Mouse (Mus musculus) ES-E14 (cell line): ENCODE results near the gene AC124502.3. TPM values are rescaled to one million over a fixed set of nuclear protein-coding genes. Genes with fewer than 3 reads are reported as not detected.
A peak's percentile ranks its signal among the peaks of the same experiment; 100 is the strongest.

Experiments
- DNase-seq: peaks from one replicate; pipeline ENCODE4 v3.0.0-alpha.2; 2013; ENCODE audit warnings: low read depth, low spot score
- H3K27ac ChIP-seq: 2 replicates; pipeline ENCODE4 v1.5.1; 2012; ENCODE audit warnings: low read depth, mild to moderate bottlenecking, low read length, moderate library complexity, mixed read lengths; ENCODE audit not compliant: poor library complexity, insufficient read depth, severe bottlenecking
- H3K36me3 ChIP-seq: 2 replicates; pipeline ENCODE4 v1.6.1; 2012; ENCODE audit warnings: mild to moderate bottlenecking, low read length, moderate library complexity, mixed read lengths; ENCODE audit not compliant: control insufficient read depth, poor library complexity, insufficient read depth, severe bottlenecking
- H3K4me1 ChIP-seq, 2 experiments: fragments of 150-350 bp in 1 of 2; sonication (generic) in 1 of 2; 2 replicates each; pipeline ENCODE4 v1.6.1; 2012; ENCODE audit warnings: low read length in 2 of 2, mild to moderate bottlenecking in 1 of 2, mixed read lengths in 1 of 2; ENCODE audit not compliant: control insufficient read depth in 2 of 2, insufficient read depth in 2 of 2, poor library complexity in 1 of 2
- H3K4me3 ChIP-seq, 2 experiments: fragments of 150-350 bp in 1 of 2; sonication (generic) in 1 of 2; 2 replicates each; pipeline ENCODE4 v1.5.1; 2012; ENCODE audit warnings: low read length in 2 of 2, low read depth in 1 of 2, mild to moderate bottlenecking in 1 of 2, mixed read lengths in 1 of 2; ENCODE audit not compliant: insufficient read depth in 1 of 2, poor library complexity in 1 of 2, severe bottlenecking in 1 of 2
- H3K9ac ChIP-seq: 2 replicates; pipeline ENCODE4 v1.6.1; 2012; ENCODE audit warnings: low read depth, mild to moderate bottlenecking, low read length, mixed read lengths; ENCODE audit not compliant: poor library complexity, insufficient read depth, severe bottlenecking
- H3K9me3 ChIP-seq: fragments of 150-350 bp; sonication (generic); 2 replicates; pipeline ENCODE4 v1.6.1; 2012; ENCODE audit warnings: low read depth, mild to moderate bottlenecking, low read length; ENCODE audit not compliant: control insufficient read depth, insufficient read depth
- CHD2 ChIP-seq: IDR thresholded peaks from 2 replicates; pipeline ENCODE4 v1.6.1; 2014; ENCODE audit warnings: mild to moderate bottlenecking, low read depth, low read length, inconsistent platforms
- HCFC1 ChIP-seq: IDR thresholded peaks from 2 replicates; pipeline ENCODE4 v1.6.1; 2012; ENCODE audit warnings: low read length, inconsistent platforms, borderline replicate concordance; ENCODE audit not compliant: insufficient read depth
- MAFK ChIP-seq: IDR thresholded peaks from 2 replicates; pipeline ENCODE4 v1.6.1; 2014; ENCODE audit warnings: mild to moderate bottlenecking, low read depth, low read length, inconsistent platforms; ENCODE audit not compliant: insufficient read depth
- ZC3H11A ChIP-seq: IDR thresholded peaks from 2 replicates; pipeline ENCODE4 v1.6.1; 2012; ENCODE audit warnings: low read depth, mild to moderate bottlenecking, inconsistent platforms, low read length, borderline replicate concordance
- ZNF384 ChIP-seq: IDR thresholded peaks from 2 replicates; pipeline ENCODE4 v1.6.1; 2012; ENCODE audit warnings: low read depth, low read length, inconsistent platforms
- in situ Hi-C, 2 experiments: fragments of 600-800 bp; cut with MboI; formaldehyde crosslinking; loops; one replicate each; pipeline ENCODE4 v1.15.1; 2025; ENCODE audit warnings: low sequenced_read_pairs in 2 of 2, inconsistent platforms in 1 of 2; ENCODE audit not compliant: unreplicated experiment in 2 of 2
- total RNA-seq: library from RNA; depleted of rRNA; stranded (reverse); fragments of 300-350 nt; gene quantifications from 2 replicates; pipeline ENCODE4 v1.2.3, GENCODE M21; 2012

AC124502.3 gene
- total RNA-seq, 1 experiment = 3.2 TPM

GRCm38 (mm10) chr19:5052166-5052822 is 13.6 kb downstream of the AC124502.3 start:
- TF ChIP-seq ZNF384 = no peak
- no peak for TF ChIP-seq ZC3H11A
- no peak for TF ChIP-seq MAFK
- TF ChIP-seq CHD2 = no peak
- no peak for TF ChIP-seq HCFC1
- H3K9me3 ChIP-seq = no peaks in the 10 kb centered on the region
- H3K4me1 ChIP-seq = peaks cover 5 to 28% of the 10 kb centered on the region in 2 experiments; a peak in 3 of 4 replicates
- peak overlapping the region; percentile 52 to 63 for H3K4me3 ChIP-seq
- peak overlapping the region; percentile 27; the same call in 1 of the 2 replicates for H3K9ac ChIP-seq
- H3K27ac ChIP-seq = no peak overlapping the region
- no peak for DNase-seq
- in situ Hi-C loops = no loop called here
- peaks cover 15% of the 10 kb centered on the region; the same call in 1 of the 2 replicates for H3K36me3 ChIP-seq

GRCm38 (mm10) chr19:5052853-5053252 is 14.2 kb downstream of the AC124502.3 start:
- Histone ChIP-seq H3K4me1 (peaks cover 9 to 31% of the 10 kb centered on the region in 2 experiments), H3K27ac (no peak overlapping the region), H3K4me3 (peak overlapping the region; percentile 52 to 63), H3K36me3 (peaks cover 10% of the 10 kb centered on the region; the same call in 1 of the 2 replicates), H3K9me3 (no peaks in the 10 kb centered on the region), H3K9ac (peak overlapping the region; percentile 27; the same call in 1 of the 2 replicates)
- in situ Hi-C loops = no loop called here
- DNase-seq = no peak
- TF ChIP-seq ZC3H11A (no peak), HCFC1 (no peak), CHD2 (no peak), MAFK (no peak), ZNF384 (no peak)

- peaks cover 11 to 41% of the 10 kb centered on the region in 2 experiments for H3K4me1 ChIP-seq
- no peak overlapping the region for H3K4me3 ChIP-seq
- DNase-seq = peak; percentile 64
- H3K36me3 ChIP-seq = peaks cover 8% of the 10 kb centered on the region; the same call in 1 of the 2 replicates
- no peaks in the 10 kb centered on the region for H3K9me3 ChIP-seq
- no peak overlapping the region for H3K27ac ChIP-seq
- TF ChIP-seq MAFK (no peak), CHD2 (no peak), ZC3H11A (no peak), HCFC1 (no peak), ZNF384 (no peak)
- in situ Hi-C loops = no loop called here
- H3K9ac ChIP-seq = no peak overlapping the region
These were observed 15.2 kb downstream of the AC124502.3 start for GRCm38 (mm10) chr19:5053909-5054308.

- Histone ChIP-seq H3K36me3 (peaks cover 4% of the 10 kb centered on the region; the same call in 1 of the 2 replicates), H3K9me3 (no peaks in the 10 kb centered on the region), H3K9ac (no peak overlapping the region), H3K4me1 (peaks cover 14 to 51% of the 10 kb centered on the region in 2 experiments), H3K4me3 (no peak overlapping the region), H3K27ac (no peak overlapping the region)
- in situ Hi-C loops = no loop called here
- DNase-seq = peak; percentile 62
- TF ChIP-seq HCFC1 = no peak
- TF ChIP-seq CHD2 = no peak
- TF ChIP-seq MAFK = no peak
- peak; percentile 34; the same call in 1 of the 2 replicates for TF ChIP-seq ZC3H11A
These were observed 17.6 kb downstream of the AC124502.3 start for GRCm38 (mm10) chr19:5056251-5056650.
